Mouse (Mus musculus): ENCODE results near the gene Ctso. TPM values are rescaled to one million over a fixed set of nuclear protein-coding genes. Genes with fewer than 3 reads are reported as not detected.

Ctso gene
- polyA plus RNA-seq, 1 experiment from 2014 or later: 10.1 TPM

GRCm38 (mm10) chr3:81975607-81976006, 43.2 kb downstream of the Ctso start:
- Histone ChIP-seq H3K4me1 (peaks cover 17% of the 10 kb centered on the region), H3K4me3 (no peak overlapping the region), H3K27ac (no peak overlapping the region), H3K36me3 (no peaks in the 10 kb centered on the region), H3K27me3 (ENCODE audit: insufficient read depth, poor library complexity, severe bottlenecking) (no peaks in the 10 kb centered on the region), H3K9me3 (no peaks in the 10 kb centered on the region)
- 53% methylated on average over 4 of the region's 4 CpGs for WGBS
- DNase-seq (ENCODE audit: low spot score): no peak

- Histone ChIP-seq H3K4me1 (peaks cover 17% of the 10 kb centered on the region), H3K36me3 (no peaks in the 10 kb centered on the region), H3K9me3 (no peaks in the 10 kb centered on the region), H3K27me3 (ENCODE audit: insufficient read depth, poor library complexity, severe bottlenecking) (no peaks in the 10 kb centered on the region), H3K27ac (no peak within 1 kb of the TSS), H3K4me3 (no peak within 1 kb of the TSS)
- DNase-seq (ENCODE audit: low spot score): no peak
Measured at GRCm38 (mm10) chr3:81976102-81976501, 43.7 kb downstream of the Ctso start, which contains the start of gene Tdo2. Gene Tdo2, minus strand, starts transcription at chr3:81976202.

DNA sequence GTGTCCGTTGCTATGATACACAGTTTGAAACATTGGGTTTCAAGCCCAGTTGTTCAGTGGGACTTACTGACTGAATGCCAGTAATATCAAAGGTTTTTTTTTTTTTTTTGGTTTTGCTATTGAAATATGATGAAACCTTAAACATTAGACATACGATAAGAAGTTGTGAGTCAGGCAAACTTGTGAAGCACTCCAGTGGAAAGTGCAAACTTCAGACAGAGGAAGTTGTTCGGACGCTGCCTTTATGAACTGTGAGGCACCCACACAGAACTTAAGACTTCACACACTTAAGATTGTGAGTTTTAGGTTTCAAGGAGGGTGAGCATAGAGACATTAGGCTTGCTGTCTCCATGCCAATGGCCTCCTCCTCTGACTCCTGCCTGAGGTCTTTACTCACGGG, 49.2 kb downstream of the Ctso start:
- H3K27ac ChIP-seq: no peak overlapping the region
- H3K9me3 ChIP-seq: no peaks in the 10 kb centered on the region
- peaks cover 16% of the 10 kb centered on the region; the same call in 1 of the 2 replicates for H3K4me1 ChIP-seq
- no peaks in the 10 kb centered on the region for H3K27me3 ChIP-seq (ENCODE audit: insufficient read depth, poor library complexity, severe bottlenecking)
- WGBS: 88% methylated on average over 5 of the region's 5 CpGs
- DNase-seq (ENCODE audit: low spot score): no peak
- H3K4me3 ChIP-seq: no peak overlapping the region
- H3K36me3 ChIP-seq: no peaks in the 10 kb centered on the region

GRCm38 (mm10) chr3:81981990-81982389, 49.6 kb downstream of the Ctso start, which contains the start of gene Asic5:
Gene Asic5, plus strand, starts transcription at chr3:81982290.
- no peak within 1 kb of the TSS for H3K4me3 ChIP-seq
- H3K36me3 ChIP-seq: no peaks in the 10 kb centered on the region
- DNase-seq (ENCODE audit: low spot score): no peak
- H3K27ac ChIP-seq: no peak within 1 kb of the TSS
- H3K4me1 ChIP-seq: peaks cover 13% of the 10 kb centered on the region; the same call in 1 of the 2 replicates
- no peaks in the 10 kb centered on the region for H3K27me3 ChIP-seq (ENCODE audit: insufficient read depth, poor library complexity, severe bottlenecking)
- no peaks in the 10 kb centered on the region for H3K9me3 ChIP-seq
- 73% methylated on average over 5 of the region's 5 CpGs for WGBS

DNA sequence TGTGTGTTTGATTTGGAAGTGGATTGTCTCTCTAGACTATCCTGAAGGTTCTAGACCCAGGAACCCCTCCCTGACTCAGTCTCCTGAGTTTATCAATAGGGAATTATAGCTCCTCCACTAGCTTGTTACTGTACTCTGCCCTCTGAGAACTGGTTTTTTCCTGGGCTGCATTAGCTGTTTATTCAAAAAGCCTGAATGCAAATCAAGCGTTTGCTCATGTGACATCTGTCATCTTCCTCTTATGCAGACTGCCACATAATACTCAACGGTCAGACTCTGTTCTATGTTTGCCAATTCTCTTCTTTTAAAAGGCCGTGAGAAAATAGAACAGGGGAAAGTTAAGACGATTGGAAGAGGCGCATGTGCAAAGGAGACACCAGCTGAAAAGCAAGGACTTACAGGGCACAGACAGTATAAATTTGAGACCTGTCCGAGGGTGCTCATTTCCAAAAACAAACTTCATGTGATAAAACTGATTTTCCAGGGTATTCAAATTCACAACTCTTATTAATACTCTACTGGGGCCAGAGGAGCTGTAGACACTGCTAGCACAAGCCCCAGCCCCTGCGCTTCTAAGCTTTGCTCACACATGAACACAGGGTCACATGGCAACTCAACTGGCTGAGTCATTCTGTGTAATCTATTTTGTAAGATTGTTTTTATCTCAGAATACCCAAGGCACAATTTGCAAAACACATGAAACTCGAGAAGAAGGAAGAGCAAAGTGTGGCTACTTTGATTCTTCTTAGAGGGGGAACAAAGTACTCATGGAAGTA, 50.9 kb downstream of the Ctso start:
- H3K27me3 ChIP-seq (ENCODE audit: insufficient read depth, poor library complexity, severe bottlenecking): no peaks in the 10 kb centered on the region
- 83% methylated on average over 8 of the region's 8 CpGs for WGBS
- H3K9me3 ChIP-seq: no peaks in the 10 kb centered on the region
- H3K4me1 ChIP-seq: peaks cover 9% of the 10 kb centered on the region; the same call in 1 of the 2 replicates
- no peaks in the 10 kb centered on the region for H3K36me3 ChIP-seq
- no peak overlapping the region for H3K27ac ChIP-seq
- H3K4me3 ChIP-seq: no peak overlapping the region
- DNase-seq (ENCODE audit: low spot score): no peak

DNA sequence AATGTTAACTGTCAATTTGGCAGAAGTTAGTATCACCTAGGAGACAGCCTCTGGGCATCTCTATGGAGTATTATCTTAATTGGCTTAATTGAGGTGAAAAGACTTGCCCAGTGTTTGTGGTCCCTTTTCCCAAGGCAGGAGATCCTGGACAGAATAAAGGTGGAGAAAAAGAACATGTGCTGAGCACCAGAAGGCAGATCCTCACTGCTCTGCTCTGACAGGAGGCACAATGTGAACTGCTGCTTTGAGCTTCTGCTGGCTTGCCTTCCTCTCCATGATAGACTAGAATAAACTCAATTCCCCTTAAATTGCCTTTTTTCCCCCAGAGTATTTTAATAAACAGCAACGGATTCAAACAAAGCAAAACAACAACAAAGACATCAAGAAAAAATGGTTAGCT, 52.7 kb downstream of the Ctso start:
- H3K27ac ChIP-seq: no peak overlapping the region
- no peaks in the 10 kb centered on the region for H3K9me3 ChIP-seq
- H3K4me1 ChIP-seq: peaks cover 18% of the 10 kb centered on the region
- 55% methylated on average over 1 of the region's 1 CpGs for WGBS
- H3K27me3 ChIP-seq (ENCODE audit: insufficient read depth, poor library complexity, severe bottlenecking): no peaks in the 10 kb centered on the region
- no peak overlapping the region for H3K4me3 ChIP-seq
- no peaks in the 10 kb centered on the region for H3K36me3 ChIP-seq
- DNase-seq (ENCODE audit: low spot score): no peak

DNA sequence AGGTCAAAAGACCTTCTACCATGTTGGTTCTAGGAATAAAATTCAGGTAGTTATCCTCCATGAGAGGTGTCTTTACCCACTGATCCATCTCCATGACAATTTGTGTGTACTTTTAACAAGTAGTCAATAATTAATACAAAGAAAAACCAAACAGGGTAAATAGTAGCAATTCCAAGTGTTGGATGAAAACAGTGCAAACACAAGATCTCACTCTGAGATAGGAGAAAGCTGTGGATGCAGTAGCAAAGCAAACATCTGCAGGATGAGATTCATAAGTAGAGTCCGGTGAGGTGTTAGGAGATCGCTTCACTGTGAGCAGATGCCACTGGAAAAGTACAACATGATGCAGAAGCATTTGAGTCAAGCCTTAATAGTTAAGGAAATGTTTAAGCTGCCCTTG, 53.7 kb downstream of the Ctso start:
- H3K27ac ChIP-seq: no peak overlapping the region
- H3K9me3 ChIP-seq: no peaks in the 10 kb centered on the region
- no peak overlapping the region for H3K4me3 ChIP-seq
- H3K36me3 ChIP-seq: no peaks in the 10 kb centered on the region
- 93% methylated on average over 2 of the region's 2 CpGs for WGBS
- no peaks in the 10 kb centered on the region for H3K27me3 ChIP-seq (ENCODE audit: insufficient read depth, poor library complexity, severe bottlenecking)
- DNase-seq (ENCODE audit: low spot score): no peak
- peaks cover 18% of the 10 kb centered on the region for H3K4me1 ChIP-seq

DNA sequence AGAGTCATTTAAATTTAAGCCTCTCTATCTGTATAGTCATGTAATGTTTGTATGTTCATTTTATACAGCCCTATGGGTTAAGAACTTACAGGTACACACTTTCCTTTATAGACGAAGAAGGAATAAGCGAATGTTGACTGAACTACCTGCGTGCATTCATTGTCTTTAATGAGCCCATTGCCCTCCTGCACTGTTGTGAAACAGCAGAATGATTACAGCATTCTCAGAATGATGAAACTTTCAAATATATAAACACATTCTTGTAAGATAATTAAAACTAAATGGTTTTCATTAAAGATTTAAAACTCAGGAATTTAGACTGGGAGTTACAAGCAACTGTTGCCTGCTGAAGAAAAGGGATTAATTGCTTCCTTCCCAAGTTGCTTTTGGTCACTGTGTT, 55.2 kb downstream of the Ctso start:
- Histone ChIP-seq H3K27me3 (ENCODE audit: insufficient read depth, poor library complexity, severe bottlenecking) (no peaks in the 10 kb centered on the region), H3K4me1 (peaks cover 9% of the 10 kb centered on the region), H3K36me3 (no peaks in the 10 kb centered on the region), H3K4me3 (no peak overlapping the region), H3K9me3 (no peaks in the 10 kb centered on the region), H3K27ac (no peak overlapping the region)
- 90% methylated on average over 3 of the region's 3 CpGs for WGBS
- DNase-seq (ENCODE audit: low spot score): no peak

- DNase-seq (ENCODE audit: low spot score): peak; percentile 78
- Histone ChIP-seq H3K36me3 (no peaks in the 10 kb centered on the region), H3K27ac (peak overlapping the region; percentile 79), H3K4me1 (peaks cover 9% of the 10 kb centered on the region), H3K4me3 (no peak overlapping the region), H3K9me3 (no peaks in the 10 kb centered on the region), H3K27me3 (ENCODE audit: insufficient read depth, poor library complexity, severe bottlenecking) (no peaks in the 10 kb centered on the region)
- WGBS: 4% methylated on average over 2 of the region's 2 CpGs
Measured at GRCm38 (mm10) chr3:81989692-81990141, 57.3 kb downstream of the Ctso start.

- no peaks in the 10 kb centered on the region for H3K9me3 ChIP-seq
- no peak overlapping the region for H3K4me3 ChIP-seq
- peak overlapping the region; percentile 62; the same call in 1 of the 2 replicates for H3K27ac ChIP-seq
- H3K4me1 ChIP-seq: peaks cover 9% of the 10 kb centered on the region
- no peak for DNase-seq (ENCODE audit: low spot score)
- no peaks in the 10 kb centered on the region for H3K27me3 ChIP-seq (ENCODE audit: insufficient read depth, poor library complexity, severe bottlenecking)
- H3K36me3 ChIP-seq: no peaks in the 10 kb centered on the region
- WGBS: 40% methylated on average over 3 of the region's 3 CpGs
Measured at GRCm38 (mm10) chr3:81990531-81990930, 58.1 kb downstream of the Ctso start.

- no peaks in the 10 kb centered on the region for H3K4me1 ChIP-seq
- no peak overlapping the region for H3K27ac ChIP-seq
- no peak for DNase-seq (ENCODE audit: low spot score)
- WGBS: 36% methylated on average over 4 of the region's 4 CpGs
- no peaks in the 10 kb centered on the region for H3K9me3 ChIP-seq
- H3K4me3 ChIP-seq: no peak overlapping the region
- H3K36me3 ChIP-seq: no peaks in the 10 kb centered on the region
- H3K27me3 ChIP-seq (ENCODE audit: insufficient read depth, poor library complexity, severe bottlenecking): no peaks in the 10 kb centered on the region
Measured at GRCm38 (mm10) chr3:81995371-81995770, 63.0 kb downstream of the Ctso start.

DNA sequence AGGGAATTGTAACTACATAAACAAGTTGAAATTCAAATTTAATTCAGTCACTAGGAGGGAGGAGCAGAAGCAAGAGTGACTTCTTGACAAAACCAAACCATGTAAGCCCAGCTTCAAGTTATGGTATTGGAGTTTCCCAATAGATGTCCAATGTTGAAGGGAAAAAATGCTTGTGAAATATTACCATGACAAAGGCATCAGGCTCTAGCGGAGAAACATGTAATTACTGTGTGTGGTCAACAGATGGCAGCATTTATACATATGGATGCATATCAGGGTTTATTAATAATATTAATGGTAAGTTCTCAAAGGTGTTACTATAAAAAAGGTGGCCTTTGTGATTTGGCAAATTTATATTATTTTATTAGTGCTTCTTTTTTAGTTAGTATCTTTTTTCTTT, 63.6 kb downstream of the Ctso start:
- Histone ChIP-seq H3K4me1 (no peaks in the 10 kb centered on the region), H3K27ac (no peak overlapping the region), H3K9me3 (no peaks in the 10 kb centered on the region), H3K4me3 (no peak overlapping the region), H3K36me3 (no peaks in the 10 kb centered on the region), H3K27me3 (ENCODE audit: insufficient read depth, poor library complexity, severe bottlenecking) (no peaks in the 10 kb centered on the region)
- whole genome bisulfite sequencing: 11% methylated on average over 1 of the region's 1 CpGs
- DNase-seq (ENCODE audit: low spot score): no peak

Data from heart, embryonic 10.5 days (tissue).